Mouse (Mus musculus) myocyte (in vitro differentiated cells): ENCODE measurements at regions not wholly inside any gene's neighbourhood (a gene's known extent, or its start where the extent isn't known, plus 50 kb on each side); places are given as distances from the start of the nearest gene placed in this dataset.

Experiments used
- E2F4 ChIP-seq: IDR thresholded peaks from one replicate; pipeline ENCODE4 v1.6.1; 2011; ENCODE audit warnings: mild to moderate bottlenecking, control low read depth, moderate library complexity; ENCODE audit not compliant: insufficient read depth
- MAX ChIP-seq: IDR thresholded peaks from one replicate; pipeline ENCODE4 v1.6.1; 2011; ENCODE audit warnings: low read depth, mild to moderate bottlenecking, control low read depth
- MYOG ChIP-seq, 3 experiments: IDR thresholded peaks; one replicate each; pipeline ENCODE4 v1.6.1; 2011; ENCODE audit warnings: control low read depth in 2 of 3, low read depth in 2 of 3, mild to moderate bottlenecking in 2 of 3; ENCODE audit not compliant: insufficient read length in 2 of 3, control insufficient read depth in 1 of 3, insufficient read depth in 1 of 3
- POLR2A ChIP-seq: IDR thresholded peaks from one replicate; pipeline ENCODE4 v1.6.1; 2011; ENCODE audit warnings: low read depth, mild to moderate bottlenecking, control low read depth, moderate library complexity; ENCODE audit not compliant: insufficient read length
- TCF12 ChIP-seq: IDR thresholded peaks from one replicate; pipeline ENCODE4 v1.6.1; 2011; ENCODE audit warnings: mild to moderate bottlenecking, control low read depth; ENCODE audit not compliant: poor library complexity, insufficient read depth, severe bottlenecking

DNA sequence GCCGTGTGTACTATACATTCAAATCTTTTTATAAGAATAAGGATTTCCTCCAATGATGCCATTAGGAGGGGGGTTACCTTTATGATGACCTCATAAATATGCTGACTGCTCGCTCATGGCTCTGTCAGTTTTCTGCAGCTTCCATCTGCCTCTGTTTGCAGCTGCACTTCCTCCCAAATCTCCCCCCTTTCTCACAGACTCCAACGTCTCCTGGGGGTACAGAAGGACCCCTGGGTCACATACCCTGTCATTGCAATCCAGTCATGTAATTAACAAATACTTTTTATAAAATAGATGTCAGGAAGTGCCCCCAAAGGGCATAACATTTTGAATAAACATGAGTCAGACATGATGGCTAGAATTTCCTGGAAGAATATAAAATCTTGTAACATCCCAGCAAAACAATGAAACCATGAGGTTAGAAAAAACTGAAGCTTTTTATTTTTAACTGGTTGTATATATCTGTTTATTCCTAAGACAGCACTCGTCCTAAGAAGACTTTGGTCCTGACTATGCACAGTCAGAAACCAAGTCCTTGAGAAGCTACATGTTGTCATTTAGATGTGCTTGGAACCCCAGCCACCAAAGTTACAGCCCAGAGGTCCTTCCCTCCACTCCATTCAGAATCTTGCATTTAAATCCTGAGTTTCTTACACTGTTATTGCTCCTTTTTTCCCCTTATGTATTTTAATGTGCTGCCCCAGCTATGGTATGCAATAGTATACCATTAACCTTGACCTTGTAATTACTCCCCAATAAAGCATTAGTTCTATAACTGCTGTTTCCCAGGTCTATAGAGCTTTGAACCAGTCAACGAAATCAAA lies 386.0 kb upstream of the Pik3r1 start:
- TF ChIP-seq TCF12 (no peak), POLR2A (no peak), MYOG (IDR thresholded peaks at IDR 0.05; ENCODE audit: control insufficient read depth in 1 of 3, insufficient read depth in 1 of 3, insufficient read length in 2 of 3, low read depth in 2 of 3) (no peak), E2F4 (no peak), MAX (no peak)
